Mouse (Mus musculus) stomach, postnatal 0 days (tissue): ENCODE results near the gene Htr1d. TPM values are rescaled to one million over a fixed set of nuclear protein-coding genes. Genes with fewer than 3 reads are reported as not detected.

Source experiments
- ATAC-seq: fragments of 200-750 bp; cut with Nextera tagmentation; 2 replicates; pipeline ENCODE4 v1.8.0; 2017; ENCODE audit not compliant: low FRiP score, low TSS enrichment
- DNase-seq: peaks from one replicate; pipeline ENCODE4 v3.0.0-alpha.2; 2016; ENCODE audit warnings: low spot score
- H3K27ac ChIP-seq: fragments of 300-500 bp; sonication (generic); replicated peaks from 2 replicates; pipeline ENCODE4 v1.5.1; 2014; ENCODE audit warnings: mild to moderate bottlenecking, control low read depth
- H3K27me3 ChIP-seq: fragments of 300-500 bp; sonication (generic); 2 replicates; pipeline ENCODE4 v1.6.1; 2014; ENCODE audit warnings: low read length; ENCODE audit not compliant: control insufficient read depth, insufficient read depth
- H3K36me3 ChIP-seq: fragments of 300-500 bp; sonication (generic); 2 replicates; pipeline ENCODE4 v1.6.1; 2014; ENCODE audit warnings: low read length, mixed read lengths; ENCODE audit not compliant: control insufficient read depth, insufficient read depth
- H3K4me1 ChIP-seq: fragments of 300-500 bp; sonication (generic); replicated peaks from 2 replicates; pipeline ENCODE4 v1.6.1; 2014; ENCODE audit warnings: antibody characterized with exemption; ENCODE audit not compliant: control insufficient read depth, insufficient read depth
- H3K4me2 ChIP-seq: fragments of 300-500 bp; sonication (generic); replicated peaks from 2 replicates; pipeline ENCODE4 v1.6.1; 2014; ENCODE audit warnings: low read depth, mild to moderate bottlenecking, control low read depth, moderate library complexity
- H3K4me3 ChIP-seq: fragments of 300-500 bp; sonication (generic); 2 replicates; pipeline ENCODE4 v1.5.1; 2014; ENCODE audit warnings: low read depth, low read length, control low read depth
- H3K9ac ChIP-seq: fragments of 300-500 bp; sonication (generic); 2 replicates; pipeline ENCODE4 v1.6.1; 2014; ENCODE audit warnings: mild to moderate bottlenecking, low read length, control low read depth, mixed read lengths
- H3K9me3 ChIP-seq: fragments of 300-500 bp; sonication (generic); 2 replicates; pipeline ENCODE4 v1.6.1; 2016; ENCODE audit warnings: low read length; ENCODE audit not compliant: control insufficient read depth
- CTCF ChIP-seq: IDR thresholded peaks from 2 replicates; pipeline ENCODE4 v1.5.1; 2016; ENCODE audit warnings: antibody characterized with exemption, low read depth, mild to moderate bottlenecking, moderate library complexity
- EP300 ChIP-seq: optimal IDR thresholded peaks from 2 replicates; pipeline ENCODE3; 2016; ENCODE audit warnings: antibody characterized with exemption
- WGBS: fragments of 180-500 bp; shearing (Covaris S2); extraction: QIAGEN DNeasy Blood & Tissue Kit; methylation state at CpG from one replicate; pipeline ENCODE4 v1.1.7; 2014; 5-methylcytosine and 5-hydroxymethylcytosine counted together
- polyA plus RNA-seq: library from polyadenylated mRNA; unstranded; fragments of >200 nt; fragmentation: Nextera tagmentation; extraction: Ambion mirVana; gene quantifications from 2 replicates; pipeline ENCODE4 v1.2.1, GENCODE M21; 2015

The Htr1d gene
- polyA plus RNA-seq, 1 experiment from 2014 or later, result 0.34 TPM

GRCm38 (mm10) chr4:136462086-136462838 is 38.9 kb downstream of the Htr1d start, which contains the start of gene 6030445D17Rik:
TSS of gene 6030445D17Rik (plus strand) at chr4:136462250.
- 2% methylated on average over 62 of the region's 64 CpGs for WGBS

GRCm38 (mm10) chr4:136462839-136463178 is 39.5 kb downstream of the Htr1d start:
- Histone ChIP-seq H3K4me3 (peak overlapping the region; percentile 69), H3K4me2 (peak overlapping the region; percentile 97), H3K9ac (peak overlapping the region; percentile 74), H3K9me3 (no peaks in the 10 kb centered on the region), H3K4me1 (0 out of 2 replicates have a peak, but pooled peaks cover 3% of the 10 kb centered on the region), H3K27ac (peak overlapping the region; percentile 90), H3K36me3 (no peaks in the 10 kb centered on the region), H3K27me3 (no peaks in the 10 kb centered on the region; the same call in 1 of the 2 replicates)
- peak; percentile 64; the same call in 1 of the 2 replicates for ATAC-seq
- TF ChIP-seq CTCF (no peak), EP300 (no peak)
- WGBS, result 1% methylated on average over 8 of the region's 8 CpGs
- DNase-seq, result no peak

More at GRCm38 (mm10) chr4:136462086-136462838, 38.9 kb downstream of the Htr1d start, which contains the start of gene 6030445D17Rik:
- no peaks in the 10 kb centered on the region; the same call in 1 of the 2 replicates for H3K27me3 ChIP-seq
- H3K27ac ChIP-seq, result peak within 1 kb of the TSS; percentile 90
- 0 out of 2 replicates have a peak, but pooled peaks cover 3% of the 10 kb centered on the region for H3K4me1 ChIP-seq
- peak within 1 kb of the TSS; percentile 69 for H3K4me3 ChIP-seq
- H3K36me3 ChIP-seq, result no peaks in the 10 kb centered on the region
- peak; percentile 78 for DNase-seq
- peak within 1 kb of the TSS; percentile 97 for H3K4me2 ChIP-seq
- peak; percentile 84 for ATAC-seq
- TF ChIP-seq CTCF (peak; percentile 33), EP300 (no peak)
- H3K9me3 ChIP-seq, result no peaks in the 10 kb centered on the region
- H3K9ac ChIP-seq, result peak within 1 kb of the TSS; percentile 74

GRCm38 (mm10) chr4:136463436-136463835 is 40.1 kb downstream of the Htr1d start:
- DNase-seq, result no peak
- 0 out of 2 replicates have a peak, but pooled peaks cover 3% of the 10 kb centered on the region for H3K4me1 ChIP-seq
- TF ChIP-seq EP300 (no peak), CTCF (no peak)
- peak overlapping the region; percentile 97 for H3K4me2 ChIP-seq
- H3K36me3 ChIP-seq, result no peaks in the 10 kb centered on the region
- H3K9ac ChIP-seq, result no peak overlapping the region
- WGBS, result 53% methylated on average over 9 of the region's 9 CpGs
- peak overlapping the region; percentile 53 for H3K27ac ChIP-seq
- no peak for ATAC-seq
- H3K27me3 ChIP-seq, result no peaks in the 10 kb centered on the region; the same call in 1 of the 2 replicates
- H3K4me3 ChIP-seq, result peak overlapping the region; percentile 69; the same call in 1 of the 2 replicates
- H3K9me3 ChIP-seq, result no peaks in the 10 kb centered on the region

DNA sequence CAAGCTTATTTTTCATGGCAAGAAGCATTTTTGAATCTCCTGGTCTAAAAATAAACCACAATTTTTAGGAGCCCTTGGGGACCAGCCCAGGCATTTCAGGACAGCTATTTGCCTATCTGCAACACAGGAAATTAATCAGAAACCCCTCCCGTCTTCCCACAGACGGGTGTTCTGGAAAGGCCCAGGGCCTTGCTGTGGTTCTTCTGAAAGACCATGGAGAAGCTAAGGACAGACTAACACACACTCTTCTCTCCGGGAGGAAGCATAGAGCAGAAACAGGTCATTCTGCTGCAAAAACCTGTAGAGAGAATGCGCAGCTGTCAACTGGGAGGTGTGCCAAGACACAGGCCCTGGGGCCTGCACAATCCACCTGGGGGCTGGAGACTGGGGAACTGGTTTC is 42.9 kb downstream of the Htr1d start:
- Histone ChIP-seq H3K9me3 (no peaks in the 10 kb centered on the region), H3K4me2 (no peak overlapping the region), H3K9ac (no peak overlapping the region), H3K4me3 (no peak overlapping the region), H3K27me3 (no peaks in the 10 kb centered on the region; the same call in 1 of the 2 replicates), H3K36me3 (no peaks in the 10 kb centered on the region), H3K27ac (peak overlapping the region; percentile 61), H3K4me1 (peaks cover 6% of the 10 kb centered on the region; the same call in 1 of the 2 replicates)
- 34% methylated on average over 4 of the region's 4 CpGs for whole genome bisulfite sequencing
- ATAC-seq, result no peak
- no peak for TF ChIP-seq EP300
- no peak for TF ChIP-seq CTCF
- DNase-seq, result peak; percentile 33

DNA sequence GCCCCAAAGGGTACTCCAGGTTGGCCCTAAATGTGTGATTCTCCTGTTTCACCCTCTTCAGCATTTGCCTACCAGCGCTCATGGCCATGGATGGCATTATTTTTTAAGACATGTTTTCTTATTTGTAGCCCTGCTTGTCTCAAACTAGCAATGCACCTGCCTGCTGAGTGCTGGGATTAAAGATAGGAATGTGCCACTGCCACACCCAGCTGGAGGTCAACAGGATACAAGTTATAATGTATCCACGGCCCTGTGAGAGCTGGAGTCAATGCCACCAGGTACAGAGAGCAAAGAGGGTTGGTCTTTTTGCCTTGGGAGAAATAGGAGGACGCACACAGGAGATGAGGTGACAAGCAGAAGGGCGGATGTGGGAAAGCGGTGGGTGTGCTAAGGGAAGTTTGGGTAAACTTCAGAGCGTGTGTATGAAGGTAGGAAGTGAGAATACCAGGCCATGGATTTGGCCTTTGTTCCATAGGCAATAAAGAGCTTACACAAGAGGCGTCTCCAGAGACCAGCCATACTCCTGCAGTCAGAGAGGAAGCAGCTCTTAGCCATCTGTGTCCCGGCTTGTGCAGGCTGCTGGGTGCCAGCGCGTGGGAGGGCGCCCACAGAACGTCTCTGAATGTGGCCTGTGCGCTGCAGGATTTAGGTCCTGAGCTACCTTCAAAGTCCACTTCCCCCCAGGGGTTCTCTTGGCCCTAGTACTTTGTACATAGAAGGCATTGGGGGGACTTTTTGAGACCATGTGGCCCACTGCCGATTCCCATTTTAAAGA is 45.4 kb downstream of the Htr1d start:
- WGBS, result 64% methylated on average over 14 of the region's 14 CpGs
- H3K36me3 ChIP-seq, result no peaks in the 10 kb centered on the region
- peak overlapping the region; percentile 72 for H3K4me2 ChIP-seq
- ATAC-seq (peak; percentile 45; the same call in 1 of the 2 replicates), DNase-seq (peak; percentile 28)
- H3K4me1 ChIP-seq, result peaks cover 6% of the 10 kb centered on the region; the same call in 1 of the 2 replicates
- H3K27ac ChIP-seq, result peak overlapping the region; percentile 98
- no peaks in the 10 kb centered on the region for H3K9me3 ChIP-seq
- H3K27me3 ChIP-seq, result no peaks in the 10 kb centered on the region; the same call in 1 of the 2 replicates
- TF ChIP-seq EP300, result no peak
- no peak for TF ChIP-seq CTCF
- H3K9ac ChIP-seq, result no peak overlapping the region
- H3K4me3 ChIP-seq, result no peak overlapping the region
